Mouse (Mus musculus) ES-E14 (cell line): ENCODE results near the gene Flnb.

Experiments used
- MAFK ChIP-seq: IDR thresholded peaks from 2 replicates; pipeline ENCODE4 v1.6.1; 2014; ENCODE audit warnings: mild to moderate bottlenecking, low read depth, low read length, inconsistent platforms; ENCODE audit not compliant: insufficient read depth
- ZNF384 ChIP-seq: IDR thresholded peaks from 2 replicates; pipeline ENCODE4 v1.6.1; 2012; ENCODE audit warnings: low read depth, low read length, inconsistent platforms

DNA sequence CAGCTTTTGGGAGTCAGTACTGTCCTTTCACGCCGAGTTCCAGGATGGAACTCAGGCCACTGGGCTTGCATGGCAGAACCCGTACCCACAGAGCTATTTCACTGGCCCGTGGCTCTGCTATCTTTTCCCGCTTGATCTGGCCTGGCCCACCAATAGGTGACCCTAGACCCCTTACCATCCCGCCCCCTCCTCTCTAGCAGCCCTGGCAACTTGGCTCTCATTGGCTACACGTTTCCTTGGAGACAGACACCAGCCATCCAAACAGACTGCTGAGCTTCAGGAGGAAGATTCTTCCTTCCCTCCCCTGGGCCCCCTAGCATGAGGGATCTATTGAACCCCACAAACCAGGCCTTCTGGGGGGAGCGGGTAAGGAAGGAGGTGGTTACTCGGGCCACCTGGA lies 139.3 kb downstream of the Flnb start, which contains the start of gene Gm45521:
- no peak for TF ChIP-seq ZNF384
- no peak for TF ChIP-seq MAFK
